Mouse (Mus musculus) megakaryocyte, embryonic 14.5 days (primary cell): Measurements from ENCODE around the gene Trim7. TPM values are rescaled to one million over a fixed set of nuclear protein-coding genes. Genes with fewer than 3 reads are reported as not detected.
A peak's percentile ranks its signal among the peaks of the same experiment; 100 is the strongest.

Experiments used
- H3K27me3 ChIP-seq: replicated peaks from 2 replicates; pipeline ENCODE3; 2012; ENCODE audit warnings: inconsistent platforms
- H3K36me3 ChIP-seq: replicated peaks from 2 replicates; pipeline ENCODE3; 2012; ENCODE audit warnings: low read length, inconsistent platforms, mixed read lengths
- H3K4me1 ChIP-seq: 2 replicates; pipeline ENCODE4 v1.6.1; 2012; ENCODE audit warnings: inconsistent platforms
- H3K4me3 ChIP-seq: replicated peaks from 2 replicates; pipeline ENCODE3; 2012; ENCODE audit warnings: moderate library complexity, mild to moderate bottlenecking, inconsistent platforms
- H3K9me3 ChIP-seq: 2 replicates; pipeline ENCODE4 v1.6.1; 2012; ENCODE audit warnings: inconsistent platforms
- FLI1 ChIP-seq: IDR thresholded peaks from 2 replicates; pipeline ENCODE4 v1.6.1; 2012; ENCODE audit warnings: low read length, inconsistent platforms, mixed read lengths
- GATA1 ChIP-seq: IDR thresholded peaks from 3 replicates; pipeline ENCODE4 v1.6.1; 2012; ENCODE audit warnings: mixed read lengths, low read length, inconsistent platforms, borderline replicate concordance
- polyA plus RNA-seq: library from polyadenylated mRNA; stranded (reverse); fragments of >175 nt; gene quantifications from 2 replicates; pipeline ENCODE4 v1.2.3, GENCODE M21; 2012; ENCODE audit warnings: low replicate concordance; ENCODE audit not compliant: insufficient read depth

Trim7 gene
- polyA plus RNA-seq, 1 experiment = 1.6 TPM

GRCm38 (mm10) chr11:48846881-48847280, 20.9 kb downstream of the Trim7 start:
- Histone ChIP-seq H3K4me3 (no peak overlapping the region), H3K27me3 (peaks cover 9% of the 10 kb centered on the region), H3K4me1 (peaks cover 38% of the 10 kb centered on the region), H3K36me3 (peaks cover 8% of the 10 kb centered on the region), H3K9me3 (peaks cover 8% of the 10 kb centered on the region)
- TF ChIP-seq FLI1 = no peak
- no peak for TF ChIP-seq GATA1

- H3K4me3 ChIP-seq = no peak overlapping the region
- TF ChIP-seq FLI1 = no peak
- no peak for TF ChIP-seq GATA1
- H3K36me3 ChIP-seq = peaks cover 8% of the 10 kb centered on the region
- peaks cover 59% of the 10 kb centered on the region for H3K4me1 ChIP-seq
- peaks cover 8% of the 10 kb centered on the region for H3K9me3 ChIP-seq
- H3K27me3 ChIP-seq = peaks cover 9% of the 10 kb centered on the region
Measured at GRCm38 (mm10) chr11:48850240-48850639, 24.3 kb downstream of the Trim7 start.

- Histone ChIP-seq H3K27me3 (peaks cover 9% of the 10 kb centered on the region), H3K36me3 (peaks cover 8% of the 10 kb centered on the region), H3K4me1 (peaks cover 62% of the 10 kb centered on the region), H3K9me3 (peaks cover 8% of the 10 kb centered on the region), H3K4me3 (peak overlapping the region; percentile 38)
- TF ChIP-seq GATA1 = no peak
- no peak for TF ChIP-seq FLI1
Measured at GRCm38 (mm10) chr11:48851270-48851995, 25.5 kb downstream of the Trim7 start.

- H3K36me3 ChIP-seq = peaks cover 8% of the 10 kb centered on the region
- H3K9me3 ChIP-seq = peaks cover 8% of the 10 kb centered on the region
- H3K4me3 ChIP-seq = peak overlapping the region; percentile 95
- TF ChIP-seq FLI1 (no peak), GATA1 (no peak)
- H3K27me3 ChIP-seq = peaks cover 9% of the 10 kb centered on the region
- H3K4me1 ChIP-seq = peaks cover 59% of the 10 kb centered on the region
Measured at GRCm38 (mm10) chr11:48852190-48852589, 26.2 kb downstream of the Trim7 start.

GRCm38 (mm10) chr11:48852624-48853473, 26.9 kb downstream of the Trim7 start:
- peaks cover 8% of the 10 kb centered on the region for H3K9me3 ChIP-seq
- peaks cover 56% of the 10 kb centered on the region for H3K4me1 ChIP-seq
- TF ChIP-seq GATA1 = no peak
- TF ChIP-seq FLI1 = no peak
- H3K4me3 ChIP-seq = peak overlapping the region; percentile 95
- H3K27me3 ChIP-seq = peaks cover 9% of the 10 kb centered on the region
- peaks cover 8% of the 10 kb centered on the region for H3K36me3 ChIP-seq

- H3K27me3 ChIP-seq = peaks cover 6% of the 10 kb centered on the region
- H3K4me3 ChIP-seq = peak overlapping the region; percentile 95
- H3K4me1 ChIP-seq = peaks cover 56% of the 10 kb centered on the region
- peaks cover 8% of the 10 kb centered on the region for H3K36me3 ChIP-seq
- TF ChIP-seq FLI1 (no peak), GATA1 (no peak)
- peaks cover 8% of the 10 kb centered on the region for H3K9me3 ChIP-seq
Measured at GRCm38 (mm10) chr11:48853474-48854180, 27.7 kb downstream of the Trim7 start.

GRCm38 (mm10) chr11:48859014-48859413, 33.1 kb downstream of the Trim7 start:
- Histone ChIP-seq H3K4me1 (peaks cover 39% of the 10 kb centered on the region), H3K27me3 (no peaks in the 10 kb centered on the region), H3K9me3 (no peaks in the 10 kb centered on the region), H3K4me3 (peak overlapping the region; percentile 95), H3K36me3 (peaks cover 9% of the 10 kb centered on the region)
- TF ChIP-seq GATA1 (no peak), FLI1 (no peak)

GRCm38 (mm10) chr11:48862784-48863319, 36.9 kb downstream of the Trim7 start:
- H3K36me3 ChIP-seq = peaks cover 45% of the 10 kb centered on the region
- TF ChIP-seq FLI1 = no peak
- TF ChIP-seq GATA1 = no peak
- no peak overlapping the region for H3K4me3 ChIP-seq
- peaks cover 35% of the 10 kb centered on the region for H3K4me1 ChIP-seq
- no peaks in the 10 kb centered on the region for H3K27me3 ChIP-seq
- H3K9me3 ChIP-seq = no peaks in the 10 kb centered on the region

GRCm38 (mm10) chr11:48863808-48864207, 37.9 kb downstream of the Trim7 start:
- no peaks in the 10 kb centered on the region for H3K27me3 ChIP-seq
- H3K4me3 ChIP-seq = no peak overlapping the region
- H3K36me3 ChIP-seq = peaks cover 50% of the 10 kb centered on the region
- TF ChIP-seq FLI1 (no peak), GATA1 (no peak)
- no peaks in the 10 kb centered on the region for H3K9me3 ChIP-seq
- H3K4me1 ChIP-seq = peaks cover 33% of the 10 kb centered on the region
